Mouse (Mus musculus): Measurements from ENCODE around the gene Atp2b2. TPM values are rescaled to one million over a fixed set of nuclear protein-coding genes. Genes with fewer than 3 reads are reported as not detected.
"Not testable (repeated sequence)": the region's sequence is repeated elsewhere in the genome, so short reads cannot be mapped to it uniquely, and the experiment has no call there.

The Atp2b2 gene
- polyA plus RNA-seq, 1 experiment = 0.20 TPM

- no peak for DNase-seq (ENCODE audit: low read depth)
These were observed 328.1 kb downstream of the Atp2b2 start for GRCm38 (mm10) chr6:113714276-113714675.

DNA sequence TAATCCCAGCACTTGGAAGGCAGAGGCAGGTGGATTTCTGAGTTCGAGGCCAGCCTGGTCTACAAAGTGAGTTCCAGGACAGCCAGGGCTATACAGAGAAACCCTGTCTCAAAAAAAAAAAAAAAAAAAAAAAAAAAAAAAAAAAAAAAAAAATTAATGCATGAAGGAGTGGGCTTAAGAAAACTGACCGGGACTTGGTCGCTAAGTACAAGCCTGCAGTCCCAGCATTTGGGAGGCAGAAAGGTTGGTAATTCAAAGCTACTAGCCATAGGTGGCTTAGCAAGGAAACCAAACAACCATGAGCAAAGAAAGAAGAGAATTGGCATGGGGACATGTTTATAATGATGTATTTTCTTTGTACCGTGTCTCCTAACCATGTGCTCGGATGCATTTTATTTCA is 329.0 kb downstream of the Atp2b2 start:
- DNase-seq (ENCODE audit: low read depth) = not testable (repeated sequence)

DNA sequence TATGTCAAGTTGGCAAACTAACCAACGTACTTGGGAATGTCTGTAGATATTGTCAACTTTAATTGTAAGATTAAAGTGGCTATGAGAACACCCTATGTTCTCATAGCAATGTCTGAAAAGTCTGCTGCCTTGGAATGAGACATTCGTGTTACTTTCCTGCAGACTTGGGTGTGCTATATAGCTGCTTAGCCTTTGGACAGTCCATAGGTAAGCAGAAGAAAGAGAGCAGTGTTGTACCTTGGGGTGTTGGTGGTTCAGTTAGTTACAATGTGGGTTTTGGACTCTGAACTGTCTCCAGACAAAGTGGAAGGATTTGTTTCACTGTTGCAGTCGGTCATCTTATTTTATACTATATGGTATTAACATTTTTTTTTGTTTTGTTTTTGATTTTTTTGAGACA is 329.7 kb downstream of the Atp2b2 start:
- DNase-seq (ENCODE audit: low read depth) = no peak

- no peak for DNase-seq (ENCODE audit: low read depth)
These were observed 344.9 kb downstream of the Atp2b2 start for GRCm38 (mm10) chr6:113697222-113698205.

GRCm38 (mm10) chr6:113696582-113697221 is 345.7 kb downstream of the Atp2b2 start, which contains the start of gene Tatdn2:
TSS of gene Tatdn2 (plus strand) at chr6:113697050.
- DNase-seq (ENCODE audit: low read depth) = peak; percentile 78

GRCm38 (mm10) chr6:113695766-113696355 is 346.6 kb downstream of the Atp2b2 start:
- no peak for DNase-seq (ENCODE audit: low read depth)

- DNase-seq (ENCODE audit: low read depth) = no peak
These were observed 347.2 kb downstream of the Atp2b2 start for GRCm38 (mm10) chr6:113695203-113695602.

Other genes with a start within 250 kb of the Atp2b2 start
- not detected in 2 replicates for gene Slc6a11, start 88.6 kb upstream of the Atp2b2 start, polyA plus RNA-seq (2012; rRNA removed)
- 0.12 TPM in 1 of 2 replicates, not detected in the other for gene Slc6a1, start 240.0 kb upstream of the Atp2b2 start, polyA plus RNA-seq (2012; rRNA removed)